Comparison of ENCODE assay signal across 25 mouse cellular contexts in genomic region chr11:63090210-63090609, GRCm38 (mm10). TPM values are rescaled to one million over a fixed set of nuclear protein-coding genes. Genes with fewer than 3 reads are reported as not detected.
DNase-seq lines count a peak whose midpoint lies in the region; ATAC-seq and TF ChIP-seq lines count a peak whose summit lies in the region.
"Had no signal": no experiment of that assay in that cellular context is flagged by ENCODE, and none has a peak within 500 bp of the region (broad histone marks: within the 10 kb centered on the region; RNA-seq: fewer than 3 reads in every experiment).

No protein-coding gene starts in this region.

- DNase-seq in embryo, embryonic 11 days: peak; percentile 10
- no peak for DNase-seq in embryo, embryonic 9.5 days (ENCODE audit: extremely low spot score)
- peak; percentile 66 for DNase-seq in lung, embryonic 14.5 days
- DNase-seq in lung, postnatal 25 days (ENCODE audit: low spot score): no peak
- peak; percentile 53 for DNase-seq in lung, postnatal 36 days
- DNase-seq in adrenal gland, postnatal 14 days: no peak
- DNase-seq: cerebellum, adult 2 months; heart, postnatal 4 days; kidney, adult 2 months; retina, postnatal 1 day; right cerebral cortex, postnatal 4 days had no signal

- WGBS in lung, embryonic 14.5 days: 18% methylated on average over 4 of the region's 4 CpGs
- WGBS in limb, embryonic 12.5 days: 46% methylated on average over 4 of the region's 4 CpGs
- 58% methylated on average over 4 of the region's 4 CpGs for WGBS in hindbrain, embryonic 12.5 days

- no peak overlapping the region for H3K27ac ChIP-seq in lung, embryonic 14.5 days (ENCODE audit: low read depth)
- peak overlapping the region; percentile 1; the same call in 1 of the 2 replicates for H3K27ac ChIP-seq in limb, embryonic 12.5 days
- H3K27ac ChIP-seq in hindbrain, embryonic 12.5 days: no peak overlapping the region
- H3K27ac ChIP-seq: forebrain, embryonic 13.5 days; heart, embryonic 13.5 days; hindbrain, postnatal 0 days; layer of hippocampus, adult 2 months; liver, embryonic 15.5 days had no signal

- H3K4me1 ChIP-seq in lung, embryonic 14.5 days (ENCODE audit: insufficient read depth): peaks cover 2% of the 10 kb centered on the region; the same call in 1 of the 2 replicates
- peaks cover 13% of the 10 kb centered on the region; the same call in 1 of the 2 replicates for H3K4me1 ChIP-seq in limb, embryonic 12.5 days (replicated peaks)
- H3K4me1 ChIP-seq in hindbrain, embryonic 12.5 days: no peaks in the 10 kb centered on the region; the same call in 1 of the 2 replicates
- H3K4me1 ChIP-seq: forebrain, embryonic 13.5 days; liver, embryonic 15.5 days had no signal

- no peak for TF ChIP-seq CTCF in lung, embryonic 14.5 days (IDR thresholded peaks at IDR 0.05; ENCODE audit: low read depth)

- ATAC-seq in lung, embryonic 14.5 days (ENCODE audit: insufficient read depth): peak; percentile 75; the same call in 1 of the 2 replicates
- ATAC-seq in limb, embryonic 12.5 days (ENCODE audit: insufficient number of reproducible peaks, insufficient read depth, low FRiP score, low TSS enrichment, low read depth): no peak
- ATAC-seq in hindbrain, embryonic 12.5 days (ENCODE audit: low FRiP score): no peak
- ATAC-seq: forebrain, embryonic 13.5 days; hindbrain, postnatal 0 days; midbrain, embryonic 16.5 days had no signal

- H3K4me2 ChIP-seq in lung, embryonic 14.5 days: 0 out of 2 replicates have a peak overlapping the region, but pooled peaks have one; percentile 8
- H3K4me2 ChIP-seq in limb, embryonic 12.5 days: no peak overlapping the region
- H3K4me2 ChIP-seq in hindbrain, embryonic 12.5 days (replicated peaks): no peak overlapping the region
- H3K4me2 ChIP-seq: forebrain, embryonic 13.5 days; heart, embryonic 13.5 days; liver, embryonic 15.5 days had no signal

- H3K9ac ChIP-seq in lung, embryonic 14.5 days: no peak overlapping the region
- no peak overlapping the region for H3K9ac ChIP-seq in limb, embryonic 12.5 days (replicated peaks)
- H3K9ac ChIP-seq in hindbrain, embryonic 12.5 days: no peak overlapping the region
- H3K9ac ChIP-seq: forebrain, embryonic 13.5 days; heart, embryonic 13.5 days; liver, embryonic 15.5 days had no signal

- H3K9me3 ChIP-seq in lung, embryonic 14.5 days (ENCODE audit: low read depth, low read length): no peaks in the 10 kb centered on the region
- H3K9me3 ChIP-seq in limb, embryonic 12.5 days: no peaks in the 10 kb centered on the region
- no peaks in the 10 kb centered on the region for H3K9me3 ChIP-seq in hindbrain, embryonic 12.5 days (replicated peaks)
- H3K9me3 ChIP-seq: forebrain, embryonic 13.5 days; heart, embryonic 13.5 days; liver, embryonic 15.5 days had no signal

- H3K27me3 ChIP-seq in lung, embryonic 14.5 days (ENCODE audit: insufficient read depth, low read length): no peaks in the 10 kb centered on the region
- no peaks in the 10 kb centered on the region for H3K27me3 ChIP-seq in limb, embryonic 12.5 days
- no peaks in the 10 kb centered on the region for H3K27me3 ChIP-seq in hindbrain, embryonic 12.5 days
- H3K27me3 ChIP-seq: CH12.LX; forebrain, embryonic 13.5 days; heart, embryonic 13.5 days; liver, embryonic 15.5 days had no signal

- no peaks in the 10 kb centered on the region for H3K36me3 ChIP-seq in lung, embryonic 14.5 days (ENCODE audit: insufficient read depth)
- no peaks in the 10 kb centered on the region for H3K36me3 ChIP-seq in limb, embryonic 12.5 days
- H3K36me3 ChIP-seq in hindbrain, embryonic 12.5 days: no peaks in the 10 kb centered on the region
- H3K36me3 ChIP-seq: heart, embryonic 13.5 days; liver, embryonic 15.5 days had no signal

- H3K4me3 ChIP-seq in lung, embryonic 14.5 days (ENCODE audit: low read depth, low read length): no peak overlapping the region
- no peak overlapping the region for H3K4me3 ChIP-seq in limb, embryonic 12.5 days (replicated peaks)
- no peak overlapping the region for H3K4me3 ChIP-seq in hindbrain, embryonic 12.5 days
- H3K4me3 ChIP-seq: forebrain, embryonic 13.5 days; heart, embryonic 13.5 days; layer of hippocampus, adult 2 months; liver, embryonic 15.5 days had no signal

RNA-seq across cellular contexts. Expression of gene Tekt3, which starts 28.8 kb away (rescaled TPM):
- polyA plus RNA-seq in lung, embryonic 14.5 days (2014; fragmentation: Nextera tagmentation; extraction: Ambion mirVana): 0.14 TPM in 1 of 2 replicates, not detected in the other
- not detected in 2 replicates for polyA plus RNA-seq in limb, embryonic 12.5 days (2016; fragmentation: Nextera tagmentation; extraction: Ambion mirVana)
- not detected in 2 replicates for total RNA-seq in adrenal gland, postnatal 14 days (2021)
- polyA plus RNA-seq in hindbrain, embryonic 12.5 days (2016; fragmentation: Nextera tagmentation; extraction: Ambion mirVana): not detected in 2 replicates
- total RNA-seq: adrenal gland, postnatal 36 days; CH12.LX; common myeloid progenitor, adult 5-6 weeks; gastrocnemius, postnatal 4 days; heart, postnatal 4 days; left cerebral cortex, postnatal 36 days; megakaryocyte-erythroid progenitor cell, adult 5-6 weeks had no signal
- polyA plus RNA-seq: cerebellum, adult 2 months; forebrain, embryonic 13.5 days; heart, embryonic 13.5 days; hindbrain, postnatal 0 days; kidney, adult 2 months; liver, embryonic 15.5 days; midbrain, embryonic 16.5 days had no signal

RNA-seq across cellular contexts. Expression of gene Pmp22, which starts 38.6 kb away (rescaled TPM):
- polyA plus RNA-seq in lung, embryonic 14.5 days (2014; fragmentation: Nextera tagmentation; extraction: Ambion mirVana): 223 and 230 TPM in 2 replicates
- polyA plus RNA-seq in limb, embryonic 12.5 days (2016; fragmentation: Nextera tagmentation; extraction: Ambion mirVana): 56.8 and 65.1 TPM in 2 replicates
- total RNA-seq in adrenal gland, postnatal 14 days (2021): 112 and 113 TPM in 2 replicates
- polyA plus RNA-seq in hindbrain, embryonic 12.5 days (2016; fragmentation: Nextera tagmentation; extraction: Ambion mirVana): 68.7 and 76.0 TPM in 2 replicates
- total RNA-seq: CH12.LX; common myeloid progenitor, adult 5-6 weeks; megakaryocyte-erythroid progenitor cell, adult 5-6 weeks had no signal

Comparison
In these comparisons a context has a peak if more than half of its experiments do, and no peak if none do; other contexts are left out.
1. DNase-seq: peak in embryo, embryonic 11 days (single experiment), lung, embryonic 14.5 days (single experiment) and lung, postnatal 36 days (single experiment); none in embryo, embryonic 9.5 days (single experiment), lung, postnatal 25 days (single experiment) and adrenal gland, postnatal 14 days (single experiment).